Mouse (Mus musculus): Measurements from ENCODE around the gene Ltn1. TPM values are rescaled to one million over a fixed set of nuclear protein-coding genes. Genes with fewer than 3 reads are reported as not detected.

The Ltn1 gene
- polyA plus RNA-seq, 1 experiment from 2014 or later, result 28.8 TPM

DNA sequence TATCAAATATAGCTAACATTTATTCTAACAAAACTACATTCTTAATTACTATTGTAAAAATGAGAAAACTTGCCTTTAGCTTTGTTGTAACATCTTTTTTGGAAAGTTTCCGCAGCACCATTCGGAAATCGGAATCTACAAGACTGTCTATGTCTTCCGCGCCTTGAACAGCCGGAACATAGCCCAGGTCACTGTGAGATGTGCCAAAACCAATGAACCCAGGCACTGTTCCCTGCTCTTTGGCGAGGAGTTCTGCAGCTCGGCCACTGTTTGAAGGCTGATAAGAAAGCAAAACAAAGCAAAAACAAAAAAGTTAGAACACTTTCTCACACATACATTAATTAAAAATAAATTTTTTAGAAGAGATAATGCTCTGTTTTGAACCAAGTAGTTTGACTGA, 4.9 kb downstream of the Ltn1 start:
- Histone ChIP-seq H3K4me2 (ENCODE audit: low read depth, low read length) (no peak overlapping the region), H3K4me1 (ENCODE audit: control insufficient read depth, insufficient read depth, low read length) (no peaks in the 10 kb centered on the region), H3K27ac (ENCODE audit: low read length) (no peak overlapping the region), H3K4me3 (replicated peaks; ENCODE audit: low read length) (no peak overlapping the region), H3K27me3 (ENCODE audit: control insufficient read depth, insufficient read depth, low read length) (no peaks in the 10 kb centered on the region), H3K9ac (ENCODE audit: low read length) (no peak overlapping the region), H3K9me3 (replicated peaks; ENCODE audit: control insufficient read depth, low read length) (no peaks in the 10 kb centered on the region), H3K36me3 (ENCODE audit: control insufficient read depth, insufficient read depth, low read length) (peaks cover 21% of the 10 kb centered on the region; the same call in 1 of the 2 replicates)
- no peak for ATAC-seq (ENCODE audit: insufficient read depth, low FRiP score)
- WGBS, result 96% methylated on average over 8 of the region's 8 CpGs

DNA sequence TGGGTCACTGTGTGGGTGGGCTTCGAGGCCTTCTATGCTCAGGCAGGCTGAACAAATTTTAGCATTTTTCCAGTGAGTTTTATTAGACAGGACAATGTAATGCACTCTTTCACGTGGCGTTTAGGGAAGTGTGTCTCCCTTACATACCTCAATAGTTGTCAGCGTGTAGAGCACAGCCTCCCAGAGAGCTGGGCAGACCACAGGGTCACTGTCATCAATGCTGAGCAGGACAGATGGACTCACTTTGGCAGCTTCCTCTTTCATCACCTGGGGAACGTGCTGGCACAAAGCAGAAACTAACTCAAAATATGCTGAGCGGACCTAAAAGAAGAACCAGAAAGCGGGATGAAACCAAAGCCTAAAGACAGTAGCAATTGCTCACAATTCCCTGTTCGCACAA, 11.8 kb downstream of the Ltn1 start:
- H3K4me3 ChIP-seq (replicated peaks; ENCODE audit: low read length), result no peak overlapping the region
- WGBS, result 92% methylated on average over 8 of the region's 8 CpGs
- H3K36me3 ChIP-seq (ENCODE audit: control insufficient read depth, insufficient read depth, low read length), result peaks cover 69% of the 10 kb centered on the region
- H3K9me3 ChIP-seq (replicated peaks; ENCODE audit: control insufficient read depth, low read length), result 0 out of 2 replicates have a peak, but pooled peaks cover 4% of the 10 kb centered on the region
- H3K27ac ChIP-seq (ENCODE audit: low read length), result no peak overlapping the region
- no peaks in the 10 kb centered on the region for H3K27me3 ChIP-seq (ENCODE audit: control insufficient read depth, insufficient read depth, low read length)
- no peak overlapping the region for H3K9ac ChIP-seq (ENCODE audit: low read length)
- no peaks in the 10 kb centered on the region for H3K4me1 ChIP-seq (ENCODE audit: control insufficient read depth, insufficient read depth, low read length)
- no peak overlapping the region for H3K4me2 ChIP-seq (ENCODE audit: low read depth, low read length)
- no peak for ATAC-seq (ENCODE audit: insufficient read depth, low FRiP score)

DNA sequence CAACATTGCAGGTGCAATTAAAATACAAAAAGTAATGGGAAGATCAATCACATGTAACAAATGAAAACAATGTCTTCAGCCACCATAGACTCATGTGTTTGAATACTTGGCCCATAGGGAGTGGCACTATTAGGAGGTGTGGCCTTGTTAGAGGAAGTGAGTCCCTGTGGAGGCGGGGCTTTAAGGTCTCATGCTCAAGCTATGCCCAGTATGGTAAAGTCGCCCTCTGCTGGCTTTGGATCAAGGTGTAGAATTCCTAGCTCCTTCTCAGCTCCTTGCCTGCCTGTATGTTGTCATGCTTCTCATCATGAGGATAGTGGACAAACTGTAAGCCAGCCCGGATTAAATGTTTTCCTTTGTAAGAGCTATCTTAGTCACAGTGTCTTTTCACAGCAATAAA, 27.4 kb downstream of the Ltn1 start:
- ATAC-seq (ENCODE audit: insufficient read depth, low FRiP score), result no peak
- Histone ChIP-seq H3K4me1 (ENCODE audit: control insufficient read depth, insufficient read depth, low read length) (no peaks in the 10 kb centered on the region), H3K9me3 (replicated peaks; ENCODE audit: control insufficient read depth, low read length) (no peaks in the 10 kb centered on the region), H3K9ac (ENCODE audit: low read length) (no peak overlapping the region), H3K27me3 (ENCODE audit: control insufficient read depth, insufficient read depth, low read length) (no peaks in the 10 kb centered on the region), H3K27ac (ENCODE audit: low read length) (no peak overlapping the region), H3K36me3 (ENCODE audit: control insufficient read depth, insufficient read depth, low read length) (peaks cover 18% of the 10 kb centered on the region), H3K4me2 (ENCODE audit: low read depth, low read length) (no peak overlapping the region), H3K4me3 (replicated peaks; ENCODE audit: low read length) (no peak overlapping the region)
- WGBS, result 86% methylated on average over 3 of the region's 3 CpGs

DNA sequence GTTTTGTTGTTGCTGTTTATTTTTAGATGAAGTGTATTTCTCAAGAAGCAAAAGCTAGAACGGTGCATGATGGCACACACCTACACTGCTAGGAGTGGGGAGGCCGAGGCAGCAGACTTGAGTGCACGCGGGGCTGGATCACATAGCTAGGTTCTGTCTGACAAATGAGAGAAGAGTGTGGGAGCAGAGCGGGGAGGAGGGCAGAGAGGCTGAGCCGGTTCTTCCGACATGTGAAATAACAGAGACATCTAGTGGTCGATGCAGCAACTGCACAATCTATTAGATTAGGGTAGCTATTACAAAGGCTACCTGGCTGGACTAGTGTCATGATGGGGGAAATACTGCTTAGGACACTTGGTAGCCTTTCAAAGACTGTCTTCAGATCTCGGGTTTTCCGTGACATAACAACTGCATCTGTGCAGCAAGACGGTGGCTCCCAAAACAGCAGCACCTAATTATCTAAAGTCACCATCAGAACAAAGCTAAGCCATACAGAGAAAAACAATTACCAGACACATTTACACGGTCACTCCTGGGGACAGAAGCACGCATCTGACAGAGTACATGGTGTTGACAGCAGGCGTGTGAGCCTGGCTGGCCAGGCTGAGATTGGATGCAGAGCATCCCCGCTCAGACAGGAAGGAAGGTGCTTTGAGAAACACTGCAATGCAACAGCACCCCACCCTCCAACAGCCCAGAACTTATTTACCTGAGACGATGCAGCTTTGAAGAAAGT, 38.4 kb downstream of the Ltn1 start:
- no peak overlapping the region for H3K27ac ChIP-seq (ENCODE audit: low read length)
- H3K4me2 ChIP-seq (ENCODE audit: low read depth, low read length), result no peak overlapping the region
- no peaks in the 10 kb centered on the region for H3K27me3 ChIP-seq (ENCODE audit: control insufficient read depth, insufficient read depth, low read length)
- peak; percentile 53; the same call in 1 of the 2 replicates for ATAC-seq (ENCODE audit: insufficient read depth, low FRiP score)
- no peak overlapping the region for H3K4me3 ChIP-seq (replicated peaks; ENCODE audit: low read length)
- peaks cover 4% of the 10 kb centered on the region; the same call in 1 of the 2 replicates for H3K36me3 ChIP-seq (ENCODE audit: control insufficient read depth, insufficient read depth, low read length)
- no peaks in the 10 kb centered on the region for H3K4me1 ChIP-seq (ENCODE audit: control insufficient read depth, insufficient read depth, low read length)
- no peak overlapping the region for H3K9ac ChIP-seq (ENCODE audit: low read length)
- no peaks in the 10 kb centered on the region for H3K9me3 ChIP-seq (replicated peaks; ENCODE audit: control insufficient read depth, low read length)
- 47% methylated on average over 16 of the region's 16 CpGs for WGBS

DNA sequence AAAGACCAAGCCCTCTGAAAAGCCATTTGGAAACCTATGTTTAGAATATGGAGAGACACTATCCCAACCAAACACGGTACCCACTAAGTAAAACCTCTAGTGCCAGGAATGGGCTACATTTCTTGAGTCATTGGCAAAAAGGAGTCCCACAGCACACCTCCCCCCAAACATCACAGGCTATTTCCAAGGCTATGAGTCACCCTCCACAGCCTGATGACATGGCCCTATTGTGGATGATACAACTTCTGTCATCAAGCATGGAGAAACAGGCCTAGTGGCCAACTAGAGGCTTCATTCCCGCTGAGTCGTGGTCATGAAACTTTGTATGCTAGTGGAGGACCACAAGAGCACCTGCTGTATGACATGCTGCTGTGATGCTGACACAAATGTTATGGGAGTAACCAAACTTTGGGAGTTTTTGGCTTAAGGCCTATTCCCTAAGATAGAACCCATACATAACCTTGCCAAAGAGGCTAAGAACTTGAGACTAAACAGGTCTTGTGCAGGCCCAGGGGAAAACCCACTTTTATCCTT, 44.9 kb downstream of the Ltn1 start:
- H3K9ac ChIP-seq (ENCODE audit: low read length), result no peak overlapping the region
- no peaks in the 10 kb centered on the region for H3K27me3 ChIP-seq (ENCODE audit: control insufficient read depth, insufficient read depth, low read length)
- H3K36me3 ChIP-seq (ENCODE audit: control insufficient read depth, insufficient read depth, low read length), result peaks cover 4% of the 10 kb centered on the region; the same call in 1 of the 2 replicates
- H3K27ac ChIP-seq (ENCODE audit: low read length), result no peak overlapping the region
- no peaks in the 10 kb centered on the region for H3K4me1 ChIP-seq (ENCODE audit: control insufficient read depth, insufficient read depth, low read length)
- no peak overlapping the region for H3K4me3 ChIP-seq (replicated peaks; ENCODE audit: low read length)
- H3K4me2 ChIP-seq (ENCODE audit: low read depth, low read length), result no peak overlapping the region
- no peaks in the 10 kb centered on the region for H3K9me3 ChIP-seq (replicated peaks; ENCODE audit: control insufficient read depth, low read length)
- 93% methylated on average over 3 of the region's 3 CpGs for WGBS
- no peak for ATAC-seq (ENCODE audit: insufficient read depth, low FRiP score)

DNA sequence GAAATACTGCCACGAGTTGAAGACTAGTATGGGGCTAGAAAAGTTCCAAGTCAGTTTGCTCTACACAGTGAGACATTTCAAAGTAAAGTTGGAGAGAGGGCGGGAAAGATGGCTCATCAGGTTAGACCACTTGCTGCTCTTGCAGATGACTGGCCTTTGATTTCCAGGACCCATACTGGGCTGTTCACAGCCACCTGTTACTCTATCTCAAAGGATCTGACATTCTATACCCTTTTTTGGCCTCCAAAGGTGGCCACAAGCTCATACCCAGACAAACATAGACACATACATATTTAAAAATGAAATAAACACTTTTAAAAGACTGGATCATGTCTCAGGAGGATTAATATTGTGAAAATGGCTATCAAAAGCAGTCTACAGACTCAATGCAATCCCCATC, 48.0 kb downstream of the Ltn1 start:
- ATAC-seq (ENCODE audit: insufficient read depth, low FRiP score), result no peak
- H3K27me3 ChIP-seq (ENCODE audit: control insufficient read depth, insufficient read depth, low read length), result no peaks in the 10 kb centered on the region
- peaks cover 22% of the 10 kb centered on the region for H3K36me3 ChIP-seq (ENCODE audit: control insufficient read depth, insufficient read depth, low read length)
- H3K9ac ChIP-seq (ENCODE audit: low read length), result no peak overlapping the region
- 80% methylated on average over 2 of the region's 2 CpGs for WGBS
- no peaks in the 10 kb centered on the region for H3K9me3 ChIP-seq (replicated peaks; ENCODE audit: control insufficient read depth, low read length)
- no peak overlapping the region for H3K27ac ChIP-seq (ENCODE audit: low read length)
- no peak overlapping the region for H3K4me3 ChIP-seq (replicated peaks; ENCODE audit: low read length)
- no peak overlapping the region for H3K4me2 ChIP-seq (ENCODE audit: low read depth, low read length)
- no peaks in the 10 kb centered on the region for H3K4me1 ChIP-seq (ENCODE audit: control insufficient read depth, insufficient read depth, low read length)

DNA sequence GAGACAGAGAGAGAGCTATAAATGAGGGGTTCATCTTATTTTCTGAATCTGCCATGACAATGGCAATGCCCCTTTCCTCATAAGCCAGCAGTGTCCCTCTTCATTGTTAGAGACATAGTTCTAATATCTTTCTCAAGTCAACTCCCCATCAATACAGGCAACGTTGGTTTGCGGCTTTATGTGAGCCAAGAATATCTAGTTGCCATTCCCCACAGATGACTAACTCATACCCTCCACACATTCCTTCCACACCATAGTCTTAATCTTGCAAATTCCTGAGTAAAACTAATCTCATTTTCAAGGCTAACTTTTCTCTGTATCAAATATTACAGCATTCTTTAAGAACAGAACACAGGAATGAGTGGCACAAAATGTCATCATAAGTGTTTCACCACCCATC, 49.4 kb downstream of the Ltn1 start:
- Histone ChIP-seq H3K9ac (ENCODE audit: low read length) (no peak overlapping the region), H3K27ac (ENCODE audit: low read length) (no peak overlapping the region), H3K27me3 (ENCODE audit: control insufficient read depth, insufficient read depth, low read length) (no peaks in the 10 kb centered on the region), H3K4me2 (ENCODE audit: low read depth, low read length) (no peak overlapping the region), H3K9me3 (replicated peaks; ENCODE audit: control insufficient read depth, low read length) (no peaks in the 10 kb centered on the region), H3K36me3 (ENCODE audit: control insufficient read depth, insufficient read depth, low read length) (peaks cover 25% of the 10 kb centered on the region), H3K4me3 (replicated peaks; ENCODE audit: low read length) (no peak overlapping the region), H3K4me1 (ENCODE audit: control insufficient read depth, insufficient read depth, low read length) (no peaks in the 10 kb centered on the region)
- no peak for ATAC-seq (ENCODE audit: insufficient read depth, low FRiP score)
- 92% methylated on average over 2 of the region's 2 CpGs for WGBS

DNA sequence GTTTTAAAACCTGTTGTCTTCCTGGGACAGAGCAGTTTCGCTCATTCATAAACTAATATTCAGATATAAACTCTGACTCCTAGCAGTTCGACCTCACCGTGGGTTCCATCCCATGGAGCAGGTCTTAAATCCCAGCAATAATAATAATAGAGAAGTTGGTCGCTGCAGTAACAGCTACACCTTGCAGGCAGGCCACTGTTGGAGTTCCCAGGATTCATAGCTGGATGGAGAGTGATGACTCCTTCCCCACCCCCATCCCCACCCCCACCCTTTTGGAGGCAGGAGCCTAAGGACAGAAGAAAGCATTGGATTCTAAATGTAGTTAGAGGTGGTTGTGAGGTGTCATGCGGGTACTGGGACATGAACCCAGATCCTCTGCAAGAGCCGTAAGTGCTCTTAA, 66.0 kb downstream of the Ltn1 start:
- Histone ChIP-seq H3K27ac (ENCODE audit: low read length) (no peak overlapping the region), H3K9ac (ENCODE audit: low read length) (no peak overlapping the region), H3K4me1 (ENCODE audit: control insufficient read depth, insufficient read depth, low read length) (no peaks in the 10 kb centered on the region), H3K36me3 (ENCODE audit: control insufficient read depth, insufficient read depth, low read length) (0 out of 2 replicates have a peak, but pooled peaks cover 6% of the 10 kb centered on the region), H3K4me3 (replicated peaks; ENCODE audit: low read length) (no peak overlapping the region), H3K9me3 (replicated peaks; ENCODE audit: control insufficient read depth, low read length) (no peaks in the 10 kb centered on the region), H3K4me2 (ENCODE audit: low read depth, low read length) (no peak overlapping the region), H3K27me3 (ENCODE audit: control insufficient read depth, insufficient read depth, low read length) (no peaks in the 10 kb centered on the region)
- ATAC-seq (ENCODE audit: insufficient read depth, low FRiP score), result no peak
- 90% methylated on average over 6 of the region's 6 CpGs for WGBS

DNA sequence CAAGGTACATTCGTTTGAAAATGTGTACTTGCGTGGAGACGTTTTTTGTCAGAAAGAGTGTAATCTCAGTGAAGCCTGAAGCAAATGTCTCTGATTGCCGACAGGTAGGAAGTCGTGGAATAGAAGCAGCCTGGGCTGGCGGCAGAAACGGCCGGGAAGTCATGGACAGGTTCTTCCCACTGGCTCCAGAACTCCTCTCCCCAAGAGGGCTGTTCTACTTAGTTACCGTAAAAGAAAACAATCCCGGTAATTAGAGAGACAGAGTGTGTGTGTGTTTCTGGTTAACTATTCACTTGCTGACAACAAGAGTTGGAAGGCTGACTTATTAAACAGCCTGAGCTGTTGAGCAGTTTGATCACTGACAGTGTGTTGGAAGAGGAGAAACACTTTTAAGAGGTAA, 66.4 kb downstream of the Ltn1 start:
- Histone ChIP-seq H3K9ac (ENCODE audit: low read length) (no peak overlapping the region), H3K4me1 (ENCODE audit: control insufficient read depth, insufficient read depth, low read length) (no peaks in the 10 kb centered on the region), H3K4me3 (replicated peaks; ENCODE audit: low read length) (no peak overlapping the region), H3K27me3 (ENCODE audit: control insufficient read depth, insufficient read depth, low read length) (no peaks in the 10 kb centered on the region), H3K4me2 (ENCODE audit: low read depth, low read length) (no peak overlapping the region), H3K9me3 (replicated peaks; ENCODE audit: control insufficient read depth, low read length) (no peaks in the 10 kb centered on the region), H3K27ac (ENCODE audit: low read length) (no peak overlapping the region), H3K36me3 (ENCODE audit: control insufficient read depth, insufficient read depth, low read length) (0 out of 2 replicates have a peak, but pooled peaks cover 6% of the 10 kb centered on the region)
- 67% methylated on average over 10 of the region's 10 CpGs for WGBS
- ATAC-seq (ENCODE audit: insufficient read depth, low FRiP score), result no peak

Data from stomach, embryonic 16.5 days (tissue).